Mouse (Mus musculus) liver, embryonic 16.5 days (tissue): ENCODE measurements at regions not wholly inside any gene's neighbourhood (a gene's known extent, or its start where the extent isn't known, plus 50 kb on each side); places are given as distances from the start of the nearest gene placed in this dataset.

Source experiments
- ATAC-seq: fragments of 200-750 bp; cut with Nextera tagmentation; 2 replicates; pipeline ENCODE4 v1.8.0; 2017; ENCODE audit warnings: low read depth, mild to moderate bottlenecking, moderate number of reproducible peaks, moderate library complexity
- H3K27ac ChIP-seq: fragments of 300-500 bp; sonication (generic); 2 replicates; pipeline ENCODE4 v1.5.1; 2014; ENCODE audit warnings: mild to moderate bottlenecking, low read length
- H3K27me3 ChIP-seq: fragments of 300-500 bp; sonication (generic); 2 replicates; pipeline ENCODE4 v1.6.1; 2014; ENCODE audit warnings: low read depth, low read length, mixed read lengths; ENCODE audit not compliant: control insufficient read depth, insufficient read depth
- H3K36me3 ChIP-seq: fragments of 300-500 bp; sonication (generic); 2 replicates; pipeline ENCODE4 v1.6.1; 2014; ENCODE audit warnings: mild to moderate bottlenecking; ENCODE audit not compliant: control insufficient read depth, insufficient read depth
- H3K4me1 ChIP-seq: fragments of 300-500 bp; sonication (generic); 2 replicates; pipeline ENCODE4 v1.6.1; 2014; ENCODE audit warnings: low read depth, low read length, mixed read lengths; ENCODE audit not compliant: control insufficient read depth
- H3K4me2 ChIP-seq: fragments of 300-500 bp; sonication (generic); 2 replicates; pipeline ENCODE4 v1.6.1; 2014; ENCODE audit warnings: low read depth, low read length, mixed read lengths
- H3K4me3 ChIP-seq: fragments of 300-500 bp; sonication (generic); 2 replicates; pipeline ENCODE4 v1.5.1; 2014; ENCODE audit warnings: low read depth, mild to moderate bottlenecking, low read length
- H3K9ac ChIP-seq: fragments of 300-500 bp; sonication (generic); 2 replicates; pipeline ENCODE4 v1.6.1; 2014; ENCODE audit warnings: low read depth, low read length
- H3K9me3 ChIP-seq: fragments of 300-500 bp; sonication (generic); replicated peaks from 2 replicates; pipeline ENCODE4 v1.6.1; 2016; ENCODE audit warnings: low read length; ENCODE audit not compliant: control insufficient read depth
- WGBS: fragments of 180-500 bp; shearing (Covaris S2); extraction: QIAGEN DNeasy Blood & Tissue Kit; methylation state at CpG from one replicate; pipeline ENCODE4 v1.1.7; 2014; ENCODE audit not compliant: insufficient replicate concordance; 5-methylcytosine and 5-hydroxymethylcytosine counted together

- H3K9ac ChIP-seq, result no peak overlapping the region
- no peak overlapping the region for H3K4me3 ChIP-seq
- no peaks in the 10 kb centered on the region for H3K4me1 ChIP-seq
- 64% methylated on average over 10 of the region's 10 CpGs for WGBS
- no peak for ATAC-seq
- H3K27me3 ChIP-seq, result peaks cover 6% of the 10 kb centered on the region
- H3K36me3 ChIP-seq, result no peaks in the 10 kb centered on the region
- no peak overlapping the region for H3K27ac ChIP-seq
- no peaks in the 10 kb centered on the region for H3K9me3 ChIP-seq
- no peak overlapping the region for H3K4me2 ChIP-seq
Observed at GRCm38 (mm10) chr13:54285968-54286367, 85.2 kb upstream of the Cplx2 start.

GRCm38 (mm10) chr13:54286616-54287015, 84.5 kb upstream of the Cplx2 start:
- ATAC-seq, result no peak
- Histone ChIP-seq H3K27me3 (peaks cover 3% of the 10 kb centered on the region; the same call in 1 of the 2 replicates), H3K9me3 (no peaks in the 10 kb centered on the region), H3K36me3 (no peaks in the 10 kb centered on the region), H3K27ac (no peak overlapping the region), H3K4me3 (no peak overlapping the region), H3K9ac (no peak overlapping the region), H3K4me2 (no peak overlapping the region), H3K4me1 (no peaks in the 10 kb centered on the region)
- WGBS, result 67% methylated on average over 11 of the region's 11 CpGs

- Histone ChIP-seq H3K4me1 (no peaks in the 10 kb centered on the region), H3K36me3 (no peaks in the 10 kb centered on the region), H3K4me3 (no peak overlapping the region), H3K4me2 (no peak overlapping the region), H3K9me3 (no peaks in the 10 kb centered on the region), H3K9ac (no peak overlapping the region), H3K27ac (no peak overlapping the region), H3K27me3 (no peaks in the 10 kb centered on the region)
- ATAC-seq, result no peak
- 78% methylated on average over 9 of the region's 9 CpGs for WGBS
Observed at GRCm38 (mm10) chr13:54290066-54290465, 81.1 kb upstream of the Cplx2 start.

- Histone ChIP-seq H3K4me3 (no peak overlapping the region), H3K36me3 (no peaks in the 10 kb centered on the region), H3K27ac (no peak overlapping the region), H3K4me2 (no peak overlapping the region), H3K27me3 (no peaks in the 10 kb centered on the region), H3K4me1 (no peaks in the 10 kb centered on the region), H3K9me3 (no peaks in the 10 kb centered on the region), H3K9ac (no peak overlapping the region)
- ATAC-seq, result no peak
- WGBS, result 52% methylated on average over 6 of the region's 6 CpGs
Observed at GRCm38 (mm10) chr13:54292394-54292793, 78.8 kb upstream of the Cplx2 start.

- no peak overlapping the region for H3K9ac ChIP-seq
- no peaks in the 10 kb centered on the region for H3K27me3 ChIP-seq
- H3K9me3 ChIP-seq, result no peaks in the 10 kb centered on the region
- no peak overlapping the region for H3K27ac ChIP-seq
- no peaks in the 10 kb centered on the region for H3K4me1 ChIP-seq
- ATAC-seq, result no peak
- no peak overlapping the region for H3K4me2 ChIP-seq
- H3K36me3 ChIP-seq, result no peaks in the 10 kb centered on the region
- WGBS, result 53% methylated on average over 3 of the region's 3 CpGs
- no peak overlapping the region for H3K4me3 ChIP-seq
Observed at GRCm38 (mm10) chr13:54293006-54293405, 78.1 kb upstream of the Cplx2 start.

GRCm38 (mm10) chr13:54295475-54296259, 75.5 kb upstream of the Cplx2 start:
- Histone ChIP-seq H3K9me3 (no peaks in the 10 kb centered on the region), H3K4me3 (no peak overlapping the region), H3K27me3 (no peaks in the 10 kb centered on the region), H3K9ac (no peak overlapping the region), H3K27ac (no peak overlapping the region), H3K36me3 (no peaks in the 10 kb centered on the region), H3K4me1 (no peaks in the 10 kb centered on the region), H3K4me2 (no peak overlapping the region)
- ATAC-seq, result no peak
- WGBS, result 51% methylated on average over 5 of the region's 5 CpGs

- 0 out of 2 replicates have a peak, but pooled peaks cover 3% of the 10 kb centered on the region for H3K27me3 ChIP-seq
- WGBS, result 34% methylated on average over 1 of the region's 1 CpGs
- H3K9me3 ChIP-seq, result no peaks in the 10 kb centered on the region
Observed at GRCm38 (mm10) chr13:54296260-54296555, 74.9 kb upstream of the Cplx2 start.

GRCm38 (mm10) chr13:54298851-54299250, 72.3 kb upstream of the Cplx2 start:
- WGBS, result 54% methylated on average over 8 of the region's 8 CpGs
- H3K4me1 ChIP-seq, result no peaks in the 10 kb centered on the region

More at GRCm38 (mm10) chr13:54296260-54296555, 74.9 kb upstream of the Cplx2 start:
- no peak overlapping the region for H3K4me2 ChIP-seq
- H3K27ac ChIP-seq, result no peak overlapping the region
- no peak overlapping the region for H3K9ac ChIP-seq
- ATAC-seq, result no peak
- H3K4me3 ChIP-seq, result no peak overlapping the region
- H3K36me3 ChIP-seq, result no peaks in the 10 kb centered on the region
- no peaks in the 10 kb centered on the region for H3K4me1 ChIP-seq

GRCm38 (mm10) chr13:54299295-54299694, 71.9 kb upstream of the Cplx2 start:
- H3K9me3 ChIP-seq, result no peaks in the 10 kb centered on the region
- no peak for ATAC-seq
- no peak overlapping the region for H3K4me2 ChIP-seq
- no peak overlapping the region for H3K4me3 ChIP-seq
- H3K4me1 ChIP-seq, result no peaks in the 10 kb centered on the region
- H3K27ac ChIP-seq, result no peak overlapping the region
- no peak overlapping the region for H3K9ac ChIP-seq
- 69% methylated on average over 5 of the region's 5 CpGs for WGBS
- H3K27me3 ChIP-seq, result peaks cover 31% of the 10 kb centered on the region
- no peaks in the 10 kb centered on the region for H3K36me3 ChIP-seq

More at GRCm38 (mm10) chr13:54298851-54299250, 72.3 kb upstream of the Cplx2 start:
- Histone ChIP-seq H3K27ac (no peak overlapping the region), H3K4me3 (no peak overlapping the region), H3K36me3 (no peaks in the 10 kb centered on the region), H3K27me3 (peaks cover 28% of the 10 kb centered on the region), H3K9ac (no peak overlapping the region), H3K9me3 (no peaks in the 10 kb centered on the region), H3K4me2 (no peak overlapping the region)
- ATAC-seq, result no peak
